Mouse (Mus musculus): ENCODE measurements around the gene Creb3l4.

- TF ChIP-seq EP300 (IDR thresholded peaks at IDR 0.05; ENCODE audit: insufficient read depth, low read depth, low read length), result no peak
- no peak for TF ChIP-seq POLR2A (IDR thresholded peaks at IDR 0.05; ENCODE audit: insufficient read depth, low read depth, low read length)
These were observed 27.5 kb upstream of the Creb3l4 start for GRCm38 (mm10) chr3:90270784-90271183.

All from heart, adult 2 months (tissue).